Mouse (Mus musculus) mouse embryonic stem cell (cell line): ENCODE results near the gene Ugt1a2.

Experiments
- in situ Hi-C, 2 experiments: fragments of 300-500 bp; cut with MboI; formaldehyde crosslinking; loops; 1 replicate in 1 of 2; 3 replicates in 1 of 2; pipeline ENCODE4 v1.14.3; 2019 to 2020; ENCODE audit warnings: low sequenced_read_pairs in 2 of 2, low pct_unique_long_range_greater_than_20kb in 1 of 2, mixed read lengths in 1 of 2; ENCODE audit not compliant: unreplicated experiment in 1 of 2

Gene Ugt1a2

DNA sequence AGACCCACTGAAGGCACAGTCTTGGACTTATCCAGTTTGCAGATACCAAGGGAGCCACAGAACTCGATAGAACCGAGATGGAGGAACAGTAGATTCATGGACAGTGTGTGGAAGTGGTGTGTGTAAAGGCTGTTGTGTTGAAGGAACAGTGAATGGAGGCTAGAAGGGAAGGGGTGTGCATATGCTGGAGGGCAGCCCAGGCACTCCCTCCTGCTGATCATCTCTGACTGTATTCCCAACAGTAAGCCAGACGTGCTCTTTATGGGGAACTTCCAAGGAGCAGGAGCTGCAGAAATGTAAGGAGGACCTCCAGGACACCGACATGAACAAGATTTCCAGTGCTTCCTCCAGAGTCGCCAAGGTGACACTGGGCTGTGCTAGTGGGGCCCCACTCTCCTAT, 49.6 kb downstream of the Ugt1a2 start:
- in situ Hi-C loops: no loop called here

DNA sequence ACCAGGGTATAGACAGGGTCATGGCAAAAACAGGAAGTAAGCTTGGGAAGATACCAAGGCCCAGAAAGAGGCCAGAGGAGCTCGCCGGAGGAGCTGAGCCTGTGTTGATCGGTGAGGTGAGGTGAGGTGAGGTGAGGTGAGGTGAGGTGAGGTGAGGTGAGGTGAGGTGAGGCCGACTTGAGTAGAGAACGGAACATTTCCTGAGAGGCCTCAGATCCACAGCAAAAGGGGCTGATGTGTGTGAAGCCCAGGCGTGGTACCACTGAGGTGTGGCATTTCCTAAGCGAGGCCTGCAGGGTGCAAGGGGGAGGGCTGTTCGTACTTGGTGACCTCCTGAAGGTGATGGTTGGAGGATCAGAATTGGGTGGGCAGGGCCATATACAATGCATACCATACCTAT, 52.7 kb downstream of the Ugt1a2 start:
- in situ Hi-C loops: no loop called here

DNA sequence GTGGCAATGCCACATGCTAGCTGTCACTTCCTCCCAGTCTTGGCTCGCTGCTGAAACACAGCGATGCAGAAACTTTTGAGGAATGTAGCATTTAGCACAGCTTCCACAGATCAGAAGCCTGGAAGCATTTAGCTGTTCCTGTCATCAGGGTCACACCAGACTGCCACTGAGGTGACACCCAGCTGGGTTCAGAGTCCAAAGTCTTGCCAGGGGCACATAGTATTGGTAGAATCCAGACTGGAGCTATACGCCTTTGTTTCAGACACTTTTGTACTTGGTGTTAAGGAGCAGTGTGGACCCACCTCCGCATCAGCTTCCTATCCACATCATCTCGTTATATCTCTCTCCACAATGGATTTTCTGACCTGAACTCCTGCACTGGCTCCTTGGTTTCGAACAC, 53.1 kb downstream of the Ugt1a2 start:
- in situ Hi-C loops: no loop called here

DNA sequence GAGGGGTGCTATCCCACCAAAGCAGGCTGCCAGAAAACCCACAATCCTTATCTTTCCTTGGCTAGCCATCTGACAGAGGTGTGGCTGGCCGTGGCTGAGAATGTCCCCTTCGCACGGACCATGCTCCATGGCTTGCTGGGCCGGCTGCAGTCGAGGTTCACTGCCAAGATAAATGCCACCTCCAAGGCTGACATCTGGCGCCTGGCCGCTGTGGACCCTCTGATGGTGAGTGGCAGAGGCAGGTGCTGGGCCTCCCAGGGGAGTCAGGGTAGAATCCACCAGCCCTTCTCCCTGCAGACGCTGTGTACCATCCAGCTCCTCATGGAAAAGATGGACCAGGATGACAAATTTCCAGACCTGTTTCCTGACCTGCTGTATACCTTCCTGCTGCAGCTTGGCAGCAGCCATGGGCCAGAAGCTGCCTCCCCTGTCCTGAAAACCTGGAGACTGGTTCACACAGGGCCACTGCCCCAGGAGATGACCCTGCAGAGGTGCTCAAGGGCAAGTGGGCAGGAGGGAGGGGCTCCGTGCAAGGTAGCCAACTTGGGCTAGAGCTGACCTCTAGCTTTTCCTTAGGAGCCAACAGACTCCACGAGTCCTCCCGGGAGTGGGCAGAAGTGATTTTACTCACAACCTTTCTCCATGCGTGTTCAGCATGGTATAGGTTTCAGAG, 54.5 kb downstream of the Ugt1a2 start:
- in situ Hi-C loops: no loop called here

DNA sequence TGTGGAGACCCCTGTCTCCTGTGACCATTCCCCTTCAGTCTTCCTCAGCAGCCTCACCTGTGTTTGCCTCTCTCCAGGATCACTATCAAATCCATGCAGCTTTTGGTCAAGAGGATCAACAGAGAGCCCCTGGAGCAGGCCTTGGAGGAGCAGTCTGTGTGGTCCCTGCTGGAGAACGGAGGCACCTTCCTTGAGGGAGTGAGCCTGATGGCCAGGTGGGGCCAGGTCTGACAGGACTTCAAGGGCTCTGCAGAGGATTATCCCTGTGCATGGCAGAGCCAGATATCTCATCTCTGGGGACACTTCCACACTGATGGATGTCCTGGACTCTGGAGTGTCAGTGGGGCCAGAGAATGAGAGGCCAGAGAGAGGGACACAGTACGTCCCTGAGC, 55.1 kb downstream of the Ugt1a2 start:
- in situ Hi-C loops: no loop called here

DNA sequence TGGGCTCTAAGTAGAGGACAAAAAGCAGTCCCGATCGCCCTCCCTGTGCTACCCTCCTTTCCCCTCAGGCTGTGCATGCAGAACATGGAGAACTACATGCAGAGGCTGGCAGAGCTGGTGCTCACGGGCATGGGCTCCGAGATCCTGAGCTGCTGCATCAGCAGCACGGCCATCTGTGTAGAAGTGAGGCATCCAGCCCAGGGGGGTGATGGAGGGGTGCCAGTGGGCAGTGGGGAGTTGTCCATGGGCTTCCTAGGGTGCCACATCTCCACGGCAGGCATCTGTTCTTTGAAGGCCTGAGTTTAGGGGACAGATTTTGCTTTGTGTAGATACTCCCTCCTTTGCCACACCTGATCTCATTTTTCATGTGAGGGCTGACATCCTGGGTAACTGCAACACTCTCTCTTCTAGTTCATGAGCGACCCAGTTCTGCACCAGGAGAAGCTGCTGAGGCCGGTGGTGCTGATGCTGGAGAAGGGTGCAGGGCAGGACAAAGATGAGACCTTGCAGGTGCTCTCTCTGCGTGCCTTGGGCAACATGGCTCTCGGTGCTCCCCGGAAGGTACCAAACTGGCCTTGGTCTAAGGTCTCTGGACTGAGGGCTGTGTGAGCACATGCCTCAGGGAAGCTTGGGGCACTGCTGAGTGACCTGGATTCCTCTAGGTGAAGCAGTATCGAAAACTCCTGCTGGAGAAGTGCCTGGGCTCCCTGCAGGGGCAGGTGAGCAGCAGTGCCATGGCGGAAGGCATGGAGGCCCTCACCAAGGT, 55.8 kb downstream of the Ugt1a2 start:
- in situ Hi-C loops: no loop called here

DNA sequence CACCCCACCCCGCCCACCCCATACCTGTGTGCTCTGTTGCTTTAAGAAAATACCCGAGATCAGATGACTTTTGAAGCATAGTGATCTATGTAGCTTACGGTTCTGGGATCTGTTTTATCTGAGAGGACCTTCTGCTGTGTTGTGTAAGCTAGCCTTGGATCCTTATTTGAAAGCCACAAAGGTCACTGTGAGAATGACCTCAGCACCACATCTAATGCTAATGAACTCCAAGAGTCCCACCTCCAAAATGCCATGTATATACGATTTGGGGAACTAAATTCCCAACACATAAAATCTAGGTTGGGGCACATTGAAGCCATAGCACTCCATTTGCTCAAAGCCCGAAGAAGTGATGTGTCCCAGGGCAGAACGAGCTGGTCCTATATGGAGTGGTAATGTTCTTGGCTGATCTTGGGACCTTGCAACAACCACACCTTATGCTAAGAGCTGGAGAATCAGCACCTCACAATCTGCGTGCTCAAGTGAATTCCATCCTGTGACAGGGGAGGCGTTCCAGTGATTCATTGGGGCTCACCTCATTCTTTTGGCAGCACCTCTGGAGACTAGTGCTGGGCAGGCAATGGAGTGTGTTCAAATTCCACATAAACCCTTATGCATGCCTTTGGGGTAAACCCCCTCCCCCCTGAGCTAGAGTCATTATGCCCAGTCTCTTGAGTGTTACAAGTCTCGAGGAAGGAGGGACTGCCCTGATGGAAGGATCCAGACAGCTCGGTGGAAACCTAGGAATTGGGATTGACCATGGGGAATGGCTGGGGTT, 56.7 kb downstream of the Ugt1a2 start:
- in situ Hi-C loops: no loop called here

DNA sequence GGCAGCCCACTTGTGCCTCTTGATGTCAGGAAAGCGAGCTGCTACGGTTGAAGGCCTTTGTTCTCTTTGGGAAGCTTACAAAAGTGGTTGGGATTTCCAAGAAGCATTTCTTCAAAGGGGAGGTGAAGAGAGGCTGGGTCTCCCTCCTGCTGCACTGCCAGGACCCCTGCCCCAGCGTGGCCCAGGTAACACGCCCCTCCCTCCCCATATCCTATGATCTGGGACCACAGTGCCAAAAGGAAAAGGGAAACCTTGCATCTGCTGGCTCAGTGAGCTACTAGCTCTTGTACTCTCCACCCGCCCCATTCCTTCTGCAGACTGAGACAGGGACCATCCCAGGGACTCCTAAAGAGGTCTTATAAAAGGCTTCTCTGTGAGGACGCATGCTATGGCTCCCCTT, 57.3 kb downstream of the Ugt1a2 start:
- in situ Hi-C loops: no loop called here

DNA sequence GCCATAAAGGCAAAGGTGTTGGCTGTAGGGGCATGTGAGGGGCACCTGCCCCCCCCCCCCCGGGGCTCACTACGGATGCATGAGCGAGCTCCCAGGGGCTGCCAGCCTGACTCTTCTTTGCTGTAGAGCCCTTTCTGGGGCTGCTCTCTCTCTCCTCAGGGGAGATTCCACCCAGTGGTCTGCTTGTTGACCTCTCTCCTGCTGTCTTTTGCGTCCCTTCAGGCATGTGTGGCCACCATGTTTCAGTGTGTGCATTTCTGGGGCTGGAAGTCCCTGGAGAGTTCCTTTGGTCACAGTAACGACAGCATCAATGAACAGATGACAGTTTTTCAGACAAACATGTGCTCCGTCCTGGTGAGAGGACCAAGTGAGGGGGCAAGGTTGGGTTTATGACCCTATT, 58.0 kb downstream of the Ugt1a2 start:
- in situ Hi-C loops: no loop called here

DNA sequence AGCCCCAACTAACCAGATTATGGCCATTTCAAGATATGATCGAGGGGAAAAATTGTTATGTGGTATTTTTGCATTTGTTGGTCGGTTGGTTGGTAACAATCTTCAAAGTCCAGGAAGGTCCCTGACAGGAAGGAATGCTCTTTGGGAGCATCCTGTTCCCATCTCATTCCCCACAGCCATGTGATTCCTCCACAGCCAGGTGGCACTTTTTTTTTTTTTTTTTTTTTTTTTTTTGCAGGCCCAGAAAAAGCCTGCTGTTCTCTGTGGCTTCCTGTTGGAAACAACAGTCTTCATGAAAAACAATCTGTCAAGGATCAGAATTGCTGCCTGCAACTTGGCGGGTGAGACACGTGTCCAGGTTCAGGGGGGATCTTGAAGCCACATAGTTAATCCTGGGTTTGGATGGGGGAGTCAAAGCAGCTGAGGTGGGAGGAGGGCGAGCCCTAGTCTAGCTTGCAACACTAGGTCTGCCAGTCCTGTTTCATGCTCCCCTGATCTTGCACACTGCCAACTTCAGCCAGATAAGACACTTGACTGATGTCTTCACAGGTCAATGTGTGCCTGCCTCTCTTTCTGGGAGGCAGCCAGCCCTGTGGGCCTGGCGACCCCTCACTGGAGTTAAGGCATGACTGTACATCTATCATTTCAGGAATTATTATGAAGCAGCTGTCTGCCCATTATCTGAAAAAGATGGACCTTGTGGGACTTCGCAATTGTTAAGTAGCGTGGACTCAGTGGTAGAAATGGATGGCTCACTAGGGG, 58.7 kb downstream of the Ugt1a2 start:
- in situ Hi-C loops: no loop called here

DNA sequence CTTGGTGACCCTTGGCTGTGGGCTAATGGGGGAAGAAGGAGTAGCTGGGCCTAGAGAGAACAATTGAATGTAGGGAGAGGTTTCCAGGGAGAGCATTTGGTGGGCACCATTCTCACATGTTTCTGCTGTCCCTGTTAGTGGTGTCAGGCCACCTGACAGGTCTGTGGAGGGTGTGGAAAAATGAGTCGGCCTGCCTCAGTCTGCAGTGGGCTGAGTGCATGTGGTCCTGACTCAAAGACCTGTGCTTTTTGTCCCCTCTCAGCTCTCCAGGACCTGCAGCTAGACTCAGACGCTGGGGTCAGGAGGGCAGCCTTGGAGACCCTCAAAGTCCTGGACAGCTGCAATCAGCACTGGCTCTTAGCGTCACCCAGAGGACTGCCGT, 59.2 kb downstream of the Ugt1a2 start:
- in situ Hi-C loops: no loop called here

DNA sequence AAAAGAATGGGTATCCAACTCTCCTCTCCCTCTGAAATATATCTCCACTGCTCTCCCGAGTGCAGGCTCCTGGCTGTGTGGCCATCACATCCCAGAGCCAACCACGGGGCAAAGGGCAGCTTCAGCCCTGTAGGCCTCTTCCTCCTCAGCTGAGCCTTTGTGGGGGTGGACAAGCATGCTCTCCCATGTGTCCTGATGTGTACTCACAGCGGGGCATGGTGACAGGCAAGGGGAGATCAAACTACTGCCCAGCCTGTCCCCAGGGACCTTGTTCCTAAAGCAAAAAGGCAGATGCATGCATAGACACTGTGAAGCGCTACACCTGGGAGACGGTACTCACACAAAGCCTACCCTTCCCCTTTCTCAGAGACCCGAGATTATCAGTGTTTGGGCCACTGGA, 59.7 kb downstream of the Ugt1a2 start:
- in situ Hi-C loops: no loop called here

DNA sequence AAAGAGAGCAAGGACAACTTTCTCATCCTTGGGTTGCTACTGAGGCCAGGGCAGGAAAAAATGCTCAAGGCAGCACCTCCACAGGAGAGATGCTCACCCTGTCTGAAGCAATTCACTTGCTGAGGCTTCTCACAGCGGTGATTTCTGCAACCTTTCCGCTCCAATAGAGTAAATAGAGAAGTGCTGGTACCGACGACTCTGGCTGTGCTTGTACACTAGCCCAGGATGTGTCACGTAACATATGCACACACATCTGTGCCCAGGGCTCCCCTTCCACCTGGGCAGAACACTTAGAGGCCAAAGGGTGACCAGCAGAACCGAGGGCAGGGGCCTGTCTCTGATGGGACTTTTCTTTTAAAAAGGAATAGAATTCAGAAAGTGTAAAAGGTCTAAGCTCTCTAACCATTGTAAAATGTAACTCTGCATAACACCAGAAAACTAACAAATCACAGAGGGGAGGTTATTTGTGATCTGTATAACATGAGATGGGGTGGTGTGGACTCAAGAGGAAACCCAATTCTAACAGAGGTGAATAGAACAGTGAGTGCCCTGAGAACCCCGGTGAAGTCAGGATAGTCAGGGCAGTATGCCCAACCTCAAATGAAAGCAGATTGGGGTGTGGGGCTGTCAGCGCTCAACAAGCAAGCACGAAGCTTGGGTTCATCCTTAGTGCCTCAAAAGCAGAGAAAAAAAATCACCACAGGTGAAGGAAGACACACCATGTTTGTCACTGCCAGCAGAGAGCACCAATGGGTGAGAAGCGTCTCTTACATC, 60.4 kb downstream of the Ugt1a2 start:
- in situ Hi-C loops: no loop called here

DNA sequence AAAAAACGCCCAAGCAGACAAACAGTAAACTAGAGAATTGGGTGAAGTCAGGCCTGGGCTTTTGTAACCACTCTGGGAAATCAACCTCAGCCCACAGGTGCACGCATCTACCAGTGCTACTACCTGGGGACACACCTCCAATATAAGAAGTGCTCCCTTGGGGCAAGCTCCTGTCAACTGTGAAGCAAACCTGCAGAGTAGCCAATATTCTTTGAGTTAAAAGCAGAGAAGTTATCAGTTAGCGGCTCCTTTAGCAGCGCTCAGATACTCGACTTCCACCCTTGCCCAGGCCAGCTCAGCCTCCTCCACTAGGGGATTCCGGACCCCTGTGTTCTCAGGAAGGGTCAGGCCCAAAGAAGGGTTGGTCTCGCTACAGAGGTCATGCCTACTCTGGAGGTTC, 61.3 kb downstream of the Ugt1a2 start:
- in situ Hi-C loops: no loop called here

DNA sequence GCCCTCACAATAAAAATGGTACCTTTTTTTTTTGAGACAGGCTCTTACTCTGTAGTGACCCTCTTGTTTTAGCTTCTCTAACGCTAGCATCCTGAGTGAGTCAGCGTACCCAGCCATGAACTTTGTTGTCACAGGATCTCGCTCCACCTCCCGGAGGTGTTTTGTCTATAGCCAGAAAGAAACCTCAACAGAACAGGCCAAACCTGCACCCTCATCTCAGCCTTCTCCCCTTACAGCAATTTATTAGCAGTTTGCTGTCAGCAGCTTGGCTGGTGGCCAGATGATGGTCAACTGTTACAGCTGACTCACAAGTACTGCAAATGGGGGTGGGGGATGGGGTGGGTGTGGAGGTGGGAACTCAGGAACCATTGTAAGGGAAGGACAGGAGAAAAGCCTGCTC, 61.9 kb downstream of the Ugt1a2 start:
- in situ Hi-C loops: no loop called here

DNA sequence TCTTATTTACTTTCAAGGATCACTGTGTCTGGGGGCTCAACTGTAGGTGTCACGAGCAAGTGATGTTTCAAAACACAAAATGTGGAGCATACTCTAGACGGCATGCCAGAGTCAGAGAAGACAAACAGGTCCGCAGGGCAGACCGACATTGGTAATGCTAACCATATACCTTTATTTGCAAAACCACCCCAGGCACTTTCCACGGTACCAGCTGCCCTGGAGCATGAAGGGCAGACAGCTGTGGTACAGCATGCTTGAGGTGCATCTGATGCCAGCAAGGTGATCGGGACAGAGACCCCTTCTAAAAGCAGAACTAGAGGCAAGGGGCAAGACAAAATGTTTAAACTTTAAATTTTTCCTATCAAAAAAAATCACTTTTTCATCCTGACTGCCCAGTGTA, 62.6 kb downstream of the Ugt1a2 start:
- in situ Hi-C loops: no loop called here

DNA sequence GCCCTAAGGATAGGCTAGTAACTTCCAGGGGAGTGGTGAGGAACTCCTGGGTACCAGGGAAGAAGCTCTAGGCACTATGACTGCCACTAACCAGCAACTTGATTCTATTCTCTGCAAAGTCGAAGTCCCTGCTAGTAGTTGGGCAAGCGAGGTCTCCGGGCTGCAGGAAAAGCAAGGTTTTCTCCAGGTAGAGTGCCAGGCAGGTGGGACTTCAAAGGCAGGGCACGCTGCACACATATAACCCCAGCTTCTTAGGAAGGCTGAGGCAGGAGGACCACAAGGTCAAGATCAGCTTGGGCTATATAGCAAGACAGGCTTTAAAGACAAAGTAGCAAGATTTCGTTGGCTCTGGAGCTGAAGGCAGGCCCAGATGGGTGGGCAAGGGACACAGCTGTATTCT, 63.4 kb downstream of the Ugt1a2 start:
- in situ Hi-C loops: no loop called here

DNA sequence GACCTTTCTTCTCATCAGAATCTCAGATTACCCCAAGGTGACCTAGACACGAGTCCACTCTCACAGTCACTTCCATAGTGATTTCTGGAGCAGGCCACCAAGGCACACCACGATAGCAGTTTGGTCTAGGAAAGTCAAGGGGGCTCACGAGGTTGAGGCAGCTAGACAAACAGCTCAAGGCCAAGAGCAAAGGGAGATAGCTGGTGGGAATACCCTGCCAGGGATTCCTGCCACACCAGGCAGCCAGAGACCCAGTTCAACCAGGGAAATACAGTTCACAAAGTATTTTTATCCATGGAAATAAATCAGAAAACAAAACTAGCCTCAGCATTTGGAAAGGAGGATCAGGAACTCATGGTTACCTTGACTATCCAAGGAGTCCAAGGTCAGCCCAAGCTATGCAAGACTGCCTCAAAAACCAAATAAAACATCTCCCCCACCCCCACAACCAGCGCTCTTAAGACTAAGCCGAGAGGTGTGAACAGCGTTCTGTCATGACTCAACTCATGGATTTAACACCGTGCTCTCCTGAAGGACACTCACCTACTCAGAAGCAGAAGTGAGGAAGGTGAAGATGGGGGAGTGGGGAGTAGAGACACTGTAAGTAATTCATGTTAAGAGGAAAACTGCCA, 64.0 kb downstream of the Ugt1a2 start:
- in situ Hi-C loops: no loop called here
